Mouse (Mus musculus) brain, embryonic 14.5 days (tissue): ENCODE measurements around the gene Rb1.

ENCODE experiments used
- CTCF ChIP-seq: fragments of 200-500 bp; IDR thresholded peaks from 2 replicates; pipeline ENCODE4 v1.5.1; 2012; ENCODE audit warnings: inconsistent platforms, mild to moderate bottlenecking, moderate library complexity, borderline replicate concordance; ENCODE audit not compliant: insufficient read depth, insufficient read length; ENCODE audit errors: extremely low read depth
- POLR2A ChIP-seq: fragments of 200-500 bp; IDR thresholded peaks from 2 replicates; pipeline ENCODE4 v1.6.1; 2012; ENCODE audit warnings: mild to moderate bottlenecking, inconsistent platforms, borderline replicate concordance; ENCODE audit not compliant: poor library complexity, insufficient read depth, insufficient read length, severe bottlenecking; ENCODE audit errors: extremely low read depth

DNA sequence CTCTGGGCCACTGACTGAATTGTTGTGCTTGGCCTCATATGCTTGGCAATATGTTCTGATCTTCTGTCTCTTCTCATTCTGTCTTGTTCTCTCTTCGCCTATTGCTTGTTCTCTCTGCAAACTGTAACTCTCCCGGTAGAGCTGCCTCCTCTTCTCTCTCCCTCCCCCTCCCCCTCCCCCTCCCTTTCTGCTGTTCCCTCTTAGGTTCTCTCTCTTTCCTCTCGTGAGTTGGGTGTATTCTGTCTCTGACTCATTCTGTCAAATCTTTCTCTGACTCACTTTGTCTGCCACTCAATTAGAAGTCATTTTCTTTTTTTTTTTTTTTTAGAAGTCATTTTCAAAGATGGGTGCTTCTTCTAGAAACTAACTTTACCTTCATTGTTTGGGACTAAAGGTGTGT lies 178.9 kb downstream of the Rb1 start:
- TF ChIP-seq CTCF (no peak), POLR2A (no peak)
